Mouse (Mus musculus): ENCODE measurements around the gene Ccdc17.

- no peak for TF ChIP-seq CTCF (IDR thresholded peaks at IDR 0.05; ENCODE audit: control insufficient read depth, insufficient read depth, insufficient read length)
- TF ChIP-seq USF1 (IDR thresholded peaks at IDR 0.05; ENCODE audit: low read depth) = no peak
- TF ChIP-seq MAX (IDR thresholded peaks at IDR 0.05) = no peak
- no peak for TF ChIP-seq MYOG (IDR thresholded peaks at IDR 0.05; ENCODE audit: control insufficient read depth, extremely low read depth, insufficient read length)
- no peak for TF ChIP-seq CEBPB (IDR thresholded peaks at IDR 0.05; ENCODE audit: low read depth)
- no peak for TF ChIP-seq FOSL1 (IDR thresholded peaks at IDR 0.05; ENCODE audit: insufficient read depth, low read length, poor library complexity, severe bottlenecking)
These were observed 38.1 kb upstream of the Ccdc17 start for GRCm38 (mm10) chr4:116558151-116558882.
